Mouse (Mus musculus) limb, embryonic 14.5 days (tissue): ENCODE results near the gene 1600014C10Rik. TPM values are rescaled to one million over a fixed set of nuclear protein-coding genes. Genes with fewer than 3 reads are reported as not detected.

Source experiments
- ATAC-seq: fragments of 200-750 bp; cut with Nextera tagmentation; 2 replicates; pipeline ENCODE4 v1.8.0; 2017; ENCODE audit warnings: low read depth, moderate number of reproducible peaks, moderate TSS enrichment; ENCODE audit not compliant: low FRiP score
- DNase-seq: peaks from one replicate; pipeline ENCODE4 v3.0.0-alpha.2; 2015; ENCODE audit warnings: low spot score
- H3K27ac ChIP-seq: fragments of 300-500 bp; sonication (generic); replicated peaks from 2 replicates; pipeline ENCODE4 v1.5.1; 2014; ENCODE audit warnings: low read depth, mild to moderate bottlenecking, low read length, moderate library complexity, mixed read lengths
- H3K27me3 ChIP-seq: fragments of 300-500 bp; sonication (generic); 2 replicates; pipeline ENCODE4 v1.6.1; 2014; ENCODE audit warnings: low read length, mixed read lengths; ENCODE audit not compliant: control insufficient read depth, insufficient read depth
- H3K36me3 ChIP-seq: fragments of 300-500 bp; sonication (generic); 2 replicates; pipeline ENCODE4 v1.6.1; 2014; ENCODE audit warnings: mild to moderate bottlenecking, low read length, moderate library complexity, mixed read lengths; ENCODE audit not compliant: control insufficient read depth, insufficient read depth
- H3K4me1 ChIP-seq: fragments of 300-500 bp; sonication (generic); 2 replicates; pipeline ENCODE4 v1.6.1; 2014; ENCODE audit warnings: antibody characterized with exemption, low read length, mixed read lengths; ENCODE audit not compliant: control insufficient read depth, insufficient read depth
- H3K4me2 ChIP-seq: fragments of 300-500 bp; sonication (generic); replicated peaks from 2 replicates; pipeline ENCODE4 v1.6.1; 2014; ENCODE audit warnings: low read depth, mild to moderate bottlenecking, low read length, moderate library complexity; ENCODE audit not compliant: severe bottlenecking
- H3K4me3 ChIP-seq: fragments of 300-500 bp; sonication (generic); replicated peaks from 2 replicates; pipeline ENCODE4 v1.5.1; 2014; ENCODE audit warnings: low read length
- H3K9ac ChIP-seq: fragments of 300-500 bp; sonication (generic); 2 replicates; pipeline ENCODE4 v1.6.1; 2014; ENCODE audit warnings: mild to moderate bottlenecking, low read depth, low read length, moderate library complexity; ENCODE audit not compliant: severe bottlenecking
- H3K9me3 ChIP-seq: fragments of 300-500 bp; sonication (generic); 2 replicates; pipeline ENCODE4 v1.6.1; 2016; ENCODE audit warnings: low read length; ENCODE audit not compliant: control insufficient read depth
- POLR2A ChIP-seq: fragments of 200-500 bp; IDR thresholded peaks from 2 replicates; pipeline ENCODE4 v1.8.0; 2012; ENCODE audit warnings: inconsistent platforms, mild to moderate bottlenecking, moderate library complexity, borderline replicate concordance; ENCODE audit not compliant: insufficient read depth, insufficient read length; ENCODE audit errors: extremely low read depth
- WGBS: fragments of 180-500 bp; shearing (Covaris S2); extraction: QIAGEN DNeasy Blood & Tissue Kit; methylation state at CpG from one replicate; pipeline ENCODE4 v1.1.7; 2014; 5-methylcytosine and 5-hydroxymethylcytosine counted together
- polyA plus RNA-seq, 2 experiments: library from polyadenylated mRNA; depleted of rRNA in 1 of 2; stranded (reverse) in 1 of 2; unstranded in 1 of 2; fragments of >200 nt; fragmentation: Nextera tagmentation in 1 of 2; extraction: Ambion mirVana in 1 of 2; gene quantifications; 2 replicates each; pipeline versions ENCODE4 v1.2.1 to v1.2.3; 2012 to 2014

Gene 1600014C10Rik
- polyA plus RNA-seq, 2 experiments: 11.4 to 15.8 TPM

DNA sequence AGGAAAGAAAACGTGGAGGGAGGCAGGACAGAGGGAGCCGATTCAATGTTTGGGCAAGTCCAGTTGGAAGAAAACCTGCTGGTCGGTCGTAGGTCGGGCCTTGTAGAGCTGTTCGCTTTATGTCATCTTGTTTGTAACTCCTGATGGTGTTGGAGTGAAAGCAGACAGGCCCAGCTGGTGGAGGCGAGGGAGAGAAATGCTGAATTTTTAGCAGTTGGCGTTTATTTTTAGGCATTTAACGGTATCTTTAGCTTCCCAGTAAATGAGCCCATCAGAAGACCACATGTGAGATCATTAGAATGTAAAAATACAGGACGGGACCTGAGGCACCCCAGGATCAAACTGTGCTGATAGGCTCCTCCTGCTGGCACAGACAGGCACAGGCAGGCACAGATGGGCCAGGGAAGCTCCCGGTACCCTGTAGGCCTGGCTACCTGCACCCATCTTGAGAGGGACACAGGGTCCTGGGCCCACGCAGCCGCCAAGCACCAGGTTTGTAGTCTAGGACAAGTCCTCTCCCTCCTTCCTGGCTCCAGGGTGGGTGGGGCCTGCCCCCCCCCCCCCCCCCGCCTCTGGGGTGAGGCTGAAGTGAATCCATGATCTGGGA lies 31.2 kb upstream of the 1600014C10Rik start:
- no peak for TF ChIP-seq POLR2A
- no peak overlapping the region for H3K27ac ChIP-seq
- DNase-seq: no peak
- no peak overlapping the region for H3K4me3 ChIP-seq
- WGBS: 60% methylated on average over 13 of the region's 14 CpGs
- no peaks in the 10 kb centered on the region for H3K9me3 ChIP-seq
- no peak overlapping the region for H3K4me2 ChIP-seq
- H3K4me1 ChIP-seq: no peaks in the 10 kb centered on the region
- no peak overlapping the region for H3K9ac ChIP-seq
- no peaks in the 10 kb centered on the region for H3K27me3 ChIP-seq
- ATAC-seq: no peak
- no peaks in the 10 kb centered on the region for H3K36me3 ChIP-seq

DNA sequence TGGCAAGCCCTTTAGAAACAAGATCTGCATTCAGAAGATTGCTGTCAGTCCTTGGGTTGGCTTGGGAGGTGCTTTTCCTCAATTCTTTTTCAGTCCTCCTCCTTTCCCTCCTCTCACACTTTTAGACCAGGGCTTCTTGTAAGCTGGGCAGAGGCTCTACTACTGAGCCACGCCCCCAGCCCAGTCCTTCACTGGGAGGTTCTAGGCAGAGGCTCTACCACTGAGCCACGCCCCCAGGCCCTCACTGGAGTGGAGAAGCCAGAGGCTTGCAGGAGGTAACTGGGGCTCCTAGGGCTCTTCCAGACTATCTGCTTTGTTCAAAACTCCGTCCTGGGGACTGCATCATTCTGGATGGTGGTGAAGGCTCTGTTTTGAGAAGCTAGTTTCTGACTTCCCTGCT lies 30.4 kb upstream of the 1600014C10Rik start:
- Histone ChIP-seq H3K9me3 (no peaks in the 10 kb centered on the region), H3K4me3 (no peak overlapping the region), H3K36me3 (no peaks in the 10 kb centered on the region), H3K27ac (no peak overlapping the region), H3K4me1 (no peaks in the 10 kb centered on the region), H3K4me2 (no peak overlapping the region), H3K9ac (no peak overlapping the region), H3K27me3 (no peaks in the 10 kb centered on the region)
- WGBS: 81% methylated on average over 3 of the region's 3 CpGs
- no peak for ATAC-seq
- no peak for DNase-seq
- TF ChIP-seq POLR2A: no peak

DNA sequence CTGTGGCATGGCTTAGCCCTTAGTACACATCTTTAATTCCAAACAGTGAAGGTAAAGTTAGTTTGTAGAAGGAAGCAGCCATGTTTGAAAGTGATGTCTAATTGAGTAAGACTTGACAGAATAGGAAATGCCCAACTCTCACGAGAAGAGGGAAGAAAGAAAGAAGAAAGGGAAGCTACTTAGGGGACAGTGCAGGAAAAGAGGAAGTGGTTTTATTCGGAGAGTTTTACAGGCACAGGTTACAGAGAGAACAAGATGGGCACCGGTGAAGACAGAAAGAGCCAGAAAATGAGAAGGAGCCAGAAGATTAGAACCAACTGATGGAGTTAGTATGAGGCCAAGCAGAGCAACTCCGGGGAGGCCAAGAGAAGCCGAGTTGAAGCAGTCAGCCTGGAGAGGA lies 27.2 kb upstream of the 1600014C10Rik start:
- Histone ChIP-seq H3K27ac (no peak overlapping the region), H3K9ac (no peak overlapping the region), H3K36me3 (no peaks in the 10 kb centered on the region), H3K4me1 (no peaks in the 10 kb centered on the region), H3K4me3 (no peak overlapping the region), H3K4me2 (no peak overlapping the region), H3K27me3 (no peaks in the 10 kb centered on the region), H3K9me3 (no peaks in the 10 kb centered on the region)
- DNase-seq (no peak), ATAC-seq (no peak)
- no peak for TF ChIP-seq POLR2A
- 84% methylated on average over 5 of the region's 5 CpGs for WGBS

DNA sequence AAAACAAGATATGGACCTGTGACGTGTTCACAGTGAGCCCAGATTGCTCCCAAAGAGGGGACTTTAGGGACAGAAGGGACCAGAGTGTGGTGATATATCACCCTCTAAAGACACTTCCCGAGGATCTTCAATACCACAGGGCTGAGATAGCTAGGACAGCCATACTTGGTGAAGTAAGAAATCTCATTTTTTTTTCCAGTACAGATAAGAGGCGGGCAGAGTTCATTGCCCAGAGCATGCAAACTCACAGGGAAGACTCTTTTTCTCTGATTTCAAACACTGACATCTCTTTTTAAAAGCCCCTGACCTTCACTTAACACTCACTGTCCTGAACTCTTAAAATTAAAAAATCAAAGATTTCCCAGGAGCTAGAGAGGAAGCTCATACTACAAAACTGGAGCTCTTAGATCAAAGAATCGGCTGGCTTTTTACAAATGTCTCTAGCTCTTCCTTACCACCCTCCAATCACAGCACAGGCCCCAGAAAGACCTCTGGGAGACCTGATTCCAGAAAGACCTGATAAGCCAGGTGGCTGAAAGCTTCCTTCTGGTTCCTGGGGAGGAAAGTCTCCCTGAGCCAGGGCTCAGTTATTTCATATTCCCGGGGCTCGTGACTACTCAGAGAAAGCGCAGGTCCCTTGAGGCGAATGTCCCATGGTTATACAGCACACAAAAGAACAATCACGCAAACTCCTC lies 24.1 kb upstream of the 1600014C10Rik start:
- no peaks in the 10 kb centered on the region for H3K36me3 ChIP-seq
- ATAC-seq (no peak), DNase-seq (no peak)
- no peaks in the 10 kb centered on the region for H3K27me3 ChIP-seq
- H3K9ac ChIP-seq: no peak overlapping the region
- TF ChIP-seq POLR2A: no peak
- no peaks in the 10 kb centered on the region for H3K9me3 ChIP-seq
- no peaks in the 10 kb centered on the region for H3K4me1 ChIP-seq
- no peak overlapping the region for H3K4me3 ChIP-seq
- no peak overlapping the region for H3K27ac ChIP-seq
- WGBS: 77% methylated on average over 9 of the region's 9 CpGs
- H3K4me2 ChIP-seq: no peak overlapping the region

DNA sequence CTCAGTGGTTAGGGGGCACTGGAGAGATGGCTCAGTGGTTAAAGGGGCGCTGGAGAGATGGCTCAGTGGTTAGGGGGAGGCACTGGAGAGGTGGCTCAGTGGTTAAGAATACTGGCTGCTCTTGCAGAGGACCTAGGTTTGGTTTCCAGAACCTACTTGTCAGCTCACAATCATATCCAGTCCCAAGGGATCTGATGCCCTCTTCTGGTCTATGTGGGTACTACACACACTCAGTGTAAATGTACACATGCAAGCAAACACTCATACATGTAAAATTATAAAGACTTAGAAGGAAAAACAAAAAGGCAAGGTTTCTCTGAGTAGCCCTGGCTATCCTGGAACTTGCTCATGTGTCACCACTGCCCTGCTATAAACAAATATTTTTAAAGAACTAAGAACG lies 21.6 kb upstream of the 1600014C10Rik start:
- ATAC-seq: no peak
- no peak for TF ChIP-seq POLR2A
- H3K27me3 ChIP-seq: no peaks in the 10 kb centered on the region
- no peak overlapping the region for H3K27ac ChIP-seq
- no peaks in the 10 kb centered on the region for H3K4me1 ChIP-seq
- no peak for DNase-seq
- no peaks in the 10 kb centered on the region for H3K36me3 ChIP-seq
- no peak overlapping the region for H3K9ac ChIP-seq
- 94% methylated on average over 2 of the region's 2 CpGs for WGBS
- H3K9me3 ChIP-seq: no peaks in the 10 kb centered on the region
- no peak overlapping the region for H3K4me3 ChIP-seq
- no peak overlapping the region for H3K4me2 ChIP-seq
